8 mouse cellular contexts compared by ENCODE assay signal in the genomic region with DNA sequence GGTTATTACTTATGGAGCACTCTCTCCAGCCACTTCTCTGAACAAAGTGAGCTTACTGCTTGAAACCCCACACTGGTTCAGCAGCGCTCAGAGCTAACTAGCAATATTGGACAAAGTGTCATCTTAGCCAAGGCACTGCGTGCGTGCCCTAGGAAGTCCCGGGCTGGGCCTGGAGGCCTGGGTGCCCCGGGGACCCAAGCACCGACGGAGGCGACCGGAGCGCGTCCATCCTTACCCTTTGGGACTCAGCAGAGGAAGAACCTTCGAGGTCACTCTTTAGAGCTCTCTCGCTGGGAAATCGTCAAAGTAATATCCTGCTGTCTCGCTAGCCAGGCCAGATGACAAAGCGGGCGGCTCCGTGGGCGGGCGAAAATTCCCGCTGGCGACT. TPM values are rescaled to one million over a fixed set of nuclear protein-coding genes. Genes with fewer than 3 reads are reported as not detected.
A peak's percentile ranks its signal among the peaks of the same experiment; 100 is the strongest.
DNase-seq lines count a peak whose midpoint lies in the region; ATAC-seq and TF ChIP-seq lines count a peak whose summit lies in the region.

No protein-coding gene starts in this region.

- H3K27ac ChIP-seq in cerebellum, adult 2 months (ENCODE audit: insufficient read depth, low read length): peak overlapping the region; percentile 54
- H3K27ac ChIP-seq in thymus, adult 2 months (ENCODE audit: control insufficient read depth, insufficient read depth, low read length): peak overlapping the region; percentile 12; the same call in 1 of the 2 replicates
- H3K27ac ChIP-seq in hindbrain, embryonic 16.5 days (ENCODE audit: low read depth, low read length): peak overlapping the region; percentile 87
- H3K27ac ChIP-seq in midbrain, embryonic 15.5 days: peak overlapping the region; percentile 76

- H3K4me3 ChIP-seq in cerebellum, adult 2 months (replicated peaks; ENCODE audit: insufficient read depth, low read depth, low read length): peak overlapping the region; percentile 55
- H3K4me3 ChIP-seq in thymus, adult 2 months (ENCODE audit: control insufficient read depth, insufficient read depth, low read length): peak overlapping the region; percentile 96
- peak overlapping the region; percentile 64 for H3K4me3 ChIP-seq in hindbrain, embryonic 16.5 days (ENCODE audit: low read length)
- peak overlapping the region; percentile 56 for H3K4me3 ChIP-seq in midbrain, embryonic 15.5 days

- TF ChIP-seq POLR2A in cerebellum, adult 2 months (IDR thresholded peaks at IDR 0.05; ENCODE audit: borderline replicate concordance, insufficient read depth, low read length): no peak
- TF ChIP-seq POLR2A in thymus, adult 2 months (IDR thresholded peaks at IDR 0.05; ENCODE audit: control insufficient read depth, extremely low read depth, insufficient read depth, low read length, poor library complexity): no peak

- H3K9me3 ChIP-seq in hindbrain, embryonic 16.5 days (ENCODE audit: control insufficient read depth, low read length): peaks cover 3% of the 10 kb centered on the region; the same call in 1 of the 2 replicates
- H3K9me3 ChIP-seq in midbrain, embryonic 15.5 days: no peaks in the 10 kb centered on the region

- H3K4me2 ChIP-seq in hindbrain, embryonic 16.5 days (ENCODE audit: low read length): peak overlapping the region; percentile 84
- H3K4me2 ChIP-seq in midbrain, embryonic 15.5 days: peak overlapping the region; percentile 83

- DNase-seq in cerebellum, adult 2 months: no peak
- no peak for DNase-seq in cerebellum, adult 11-12 months
- DNase-seq in thymus, adult 2 months: peak; percentile 47
- no peak for DNase-seq in thymus, adult 18-20 months
- DNase-seq in right cerebral cortex, postnatal 4 days: no peak
- no peak for DNase-seq in right cerebral cortex, adult 2 months (ENCODE audit: low spot score in 2 of 2)

- TF ChIP-seq CTCF in cerebellum, adult 2 months (IDR thresholded peaks at IDR 0.05; ENCODE audit: borderline replicate concordance, insufficient read depth, low read depth, low read length): no peak
- no peak for TF ChIP-seq CTCF in thymus, adult 2 months (IDR thresholded peaks at IDR 0.05; ENCODE audit: borderline replicate concordance, control insufficient read depth, extremely low read depth, insufficient read depth, low read length, poor library complexity)

- ATAC-seq in hindbrain, embryonic 16.5 days: peak; percentile 44
- ATAC-seq in midbrain, embryonic 15.5 days (replicated peaks): peak; percentile 73

- 2% methylated on average over 22 of the region's 22 CpGs for WGBS in cerebellum, adult 2 months
- 1% methylated on average over 22 of the region's 22 CpGs for WGBS in thymus, adult 2 months
- WGBS in hindbrain, embryonic 16.5 days: under 1% methylated on average over 22 of the region's 22 CpGs
- under 1% methylated on average over 22 of the region's 22 CpGs for WGBS in midbrain, embryonic 15.5 days

- H3K4me1 ChIP-seq in cerebellum, adult 2 months (ENCODE audit: control insufficient read depth, insufficient read depth, low read length): no peaks in the 10 kb centered on the region
- peaks cover 2% of the 10 kb centered on the region for H3K4me1 ChIP-seq in thymus, adult 2 months (replicated peaks; ENCODE audit: control insufficient read depth, insufficient read depth, low read length)
- peaks cover 15% of the 10 kb centered on the region for H3K4me1 ChIP-seq in hindbrain, embryonic 16.5 days (ENCODE audit: control insufficient read depth, insufficient read depth, low read depth, low read length)
- peaks cover 28% of the 10 kb centered on the region for H3K4me1 ChIP-seq in midbrain, embryonic 15.5 days

- H3K27me3 ChIP-seq in cerebellum, adult 2 months (ENCODE audit: control insufficient read depth, insufficient read depth, low read length): no peaks in the 10 kb centered on the region
- H3K27me3 ChIP-seq in thymus, adult 2 months (ENCODE audit: control insufficient read depth, insufficient read depth, low read length): no peaks in the 10 kb centered on the region
- H3K27me3 ChIP-seq in hindbrain, embryonic 16.5 days (replicated peaks; ENCODE audit: control insufficient read depth, insufficient read depth, low read length): no peaks in the 10 kb centered on the region
- no peaks in the 10 kb centered on the region for H3K27me3 ChIP-seq in midbrain, embryonic 15.5 days (replicated peaks)

- peaks cover 14% of the 10 kb centered on the region for H3K36me3 ChIP-seq in thymus, adult 2 months (ENCODE audit: control insufficient read depth, insufficient read depth, low read length)
- 0 out of 2 replicates have a peak, but pooled peaks cover 3% of the 10 kb centered on the region for H3K36me3 ChIP-seq in hindbrain, embryonic 16.5 days (ENCODE audit: control insufficient read depth, insufficient read depth, low read length)
- H3K36me3 ChIP-seq in midbrain, embryonic 15.5 days (replicated peaks): 0 out of 2 replicates have a peak, but pooled peaks cover 5% of the 10 kb centered on the region

- peak overlapping the region; percentile 80 for H3K9ac ChIP-seq in hindbrain, embryonic 16.5 days (ENCODE audit: low read depth, low read length)
- peak overlapping the region; percentile 56 for H3K9ac ChIP-seq in midbrain, embryonic 15.5 days

RNA-seq across cellular contexts. Expression of a gene that starts 30.0 kb away (rescaled TPM):
- polyA plus RNA-seq in cerebellum, adult 2 months (2012; rRNA removed): 0.15 and 0.36 TPM in 2 replicates
- 0.23 and 0.40 TPM in 2 replicates for polyA plus RNA-seq in thymus, adult 2 months (2012; rRNA removed)
- polyA plus RNA-seq in hindbrain, embryonic 16.5 days (2015; fragmentation: Nextera tagmentation; extraction: Ambion mirVana): 0.62 and 1.6 TPM in 2 replicates
- polyA plus RNA-seq in midbrain, embryonic 15.5 days (2015; fragmentation: Nextera tagmentation; extraction: Ambion mirVana): 0.25 and 0.34 TPM in 2 replicates

RNA-seq across cellular contexts. Expression of a gene that starts 33.3 kb away (rescaled TPM):
- polyA plus RNA-seq in cerebellum, adult 2 months (2012; rRNA removed): 58.6 and 60.5 TPM in 2 replicates
- polyA plus RNA-seq in thymus, adult 2 months (2012; rRNA removed): 72.6 and 82.4 TPM in 2 replicates
- 111 and 121 TPM in 2 replicates for polyA plus RNA-seq in hindbrain, embryonic 16.5 days (2015; fragmentation: Nextera tagmentation; extraction: Ambion mirVana)
- 92.6 and 101 TPM in 2 replicates for polyA plus RNA-seq in midbrain, embryonic 15.5 days (2015; fragmentation: Nextera tagmentation; extraction: Ambion mirVana)

Comparison
In these comparisons a context has a peak if more than half of its experiments do, and no peak if none do; other contexts are left out.
1. H3K27ac ChIP-seq: peak in every context shown above with its lines; median percentile 87 in hindbrain, embryonic 16.5 days; 76 in midbrain, embryonic 15.5 days; 54 in cerebellum, adult 2 months; 12 in thymus, adult 2 months.